17 mouse cellular contexts compared by ENCODE assay signal in the genomic region with DNA sequence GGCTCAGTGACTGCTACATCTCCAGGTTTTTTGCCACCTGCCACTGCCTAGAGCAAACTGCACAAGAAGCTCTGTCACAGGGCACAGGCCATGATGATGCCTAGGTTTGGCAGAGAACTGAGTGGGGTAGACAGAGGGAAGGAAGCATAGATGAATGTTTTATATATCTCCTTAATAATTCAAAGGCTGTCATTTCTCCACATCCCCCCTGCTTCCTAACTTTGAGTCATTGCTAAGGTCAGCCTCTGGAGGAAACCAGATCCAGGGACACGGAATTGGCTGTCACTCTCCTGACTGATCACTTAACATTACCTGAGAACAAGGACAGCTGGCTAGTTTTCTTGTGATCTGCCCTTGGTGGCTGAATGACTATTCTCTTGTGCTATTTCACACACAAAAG. TPM values are rescaled to one million over a fixed set of nuclear protein-coding genes. Genes with fewer than 3 reads are reported as not detected.
DNase-seq lines count a peak whose midpoint lies in the region.
"Had no signal": no experiment of that assay in that cellular context is flagged by ENCODE, and none has a peak within 500 bp of the region (broad histone marks: within the 10 kb centered on the region; RNA-seq: fewer than 3 reads in every experiment).

No protein-coding gene starts in this region.

- peak; percentile 60 for DNase-seq in adrenal gland, adult 2 months
- DNase-seq in adrenal gland, adult 18-20 months (ENCODE audit: low spot score in 2 of 2), result no peak
- DNase-seq in adrenal gland, postnatal 10 days, result peak; percentile 33
- no peak for DNase-seq in adrenal gland, postnatal 4 days (ENCODE audit: low spot score in 2 of 2)
- DNase-seq in cerebellum, adult 11-12 months, result no peak
- DNase-seq: B cell, adult 2 months; cerebellum, adult 11 months; cerebellum, adult 2 months; cerebellum, adult 9-10 months; cerebellum, postnatal 10 days; cerebellum, postnatal 25 days; forebrain, postnatal 0 days had no signal

RNA-seq across cellular contexts. Expression of a gene that starts 2.2 kb away (rescaled TPM):
- under 1 TPM; 0.09 to 0.10 TPM for total RNA-seq in adrenal gland, adult 2 months (2021)
- 0.03 TPM in 1 of 2 replicates, not detected in the other for polyA plus RNA-seq in adrenal gland, adult 2 months (2012; rRNA removed)
- total RNA-seq in adrenal gland, adult 18-20 months (2021), result under 1 TPM in 1 of 2 experiments, not detected in 1; 0.10 TPM
- total RNA-seq in adrenal gland, postnatal 10 days (2021), result under 1 TPM; 0.36 to 0.54 TPM
- total RNA-seq in adrenal gland, postnatal 4 days (2021), result under 1 TPM in 1 of 2 experiments, not detected in 1; 0.81 TPM
- total RNA-seq: CH12.LX had no signal
- polyA plus RNA-seq: activated CD4-positive, CD25-positive, alpha-beta regulatory T cell, adult 4 months; CD4-positive, CD25-positive, alpha-beta regulatory T cell, adult 4 months; forebrain, embryonic 13.5 days; G1E had no signal

Comparison
In these comparisons a context has a peak if more than half of its experiments do, and no peak if none do; other contexts are left out.
1. DNase-seq: peak in adrenal gland, adult 2 months (single experiment) and adrenal gland, postnatal 10 days (single experiment); none in adrenal gland, adult 18-20 months (0 of 2), adrenal gland, postnatal 4 days (0 of 2) and cerebellum, adult 11-12 months (single experiment).